Mouse (Mus musculus) ES-E14 (cell line): ENCODE data around the gene Asb8. TPM values are rescaled to one million over a fixed set of nuclear protein-coding genes. Genes with fewer than 3 reads are reported as not detected.

Experiments used
- DNase-seq: peaks from one replicate; pipeline ENCODE4 v3.0.0-alpha.2; 2013; ENCODE audit warnings: low read depth, low spot score
- H3K27ac ChIP-seq: 2 replicates; pipeline ENCODE4 v1.5.1; 2012; ENCODE audit warnings: low read depth, mild to moderate bottlenecking, low read length, moderate library complexity, mixed read lengths; ENCODE audit not compliant: poor library complexity, insufficient read depth, severe bottlenecking
- H3K36me3 ChIP-seq: 2 replicates; pipeline ENCODE4 v1.6.1; 2012; ENCODE audit warnings: mild to moderate bottlenecking, low read length, moderate library complexity, mixed read lengths; ENCODE audit not compliant: control insufficient read depth, poor library complexity, insufficient read depth, severe bottlenecking
- H3K4me1 ChIP-seq, 2 experiments: fragments of 150-350 bp in 1 of 2; sonication (generic) in 1 of 2; 2 replicates each; pipeline ENCODE4 v1.6.1; 2012; ENCODE audit warnings: low read length in 2 of 2, mild to moderate bottlenecking in 1 of 2, mixed read lengths in 1 of 2; ENCODE audit not compliant: control insufficient read depth in 2 of 2, insufficient read depth in 2 of 2, poor library complexity in 1 of 2
- H3K4me3 ChIP-seq, 2 experiments: fragments of 150-350 bp in 1 of 2; sonication (generic) in 1 of 2; 2 replicates each; pipeline ENCODE4 v1.5.1; 2012; ENCODE audit warnings: low read length in 2 of 2, low read depth in 1 of 2, mild to moderate bottlenecking in 1 of 2, mixed read lengths in 1 of 2; ENCODE audit not compliant: insufficient read depth in 1 of 2, poor library complexity in 1 of 2, severe bottlenecking in 1 of 2
- H3K9ac ChIP-seq: 2 replicates; pipeline ENCODE4 v1.6.1; 2012; ENCODE audit warnings: low read depth, mild to moderate bottlenecking, low read length, mixed read lengths; ENCODE audit not compliant: poor library complexity, insufficient read depth, severe bottlenecking
- H3K9me3 ChIP-seq: fragments of 150-350 bp; sonication (generic); 2 replicates; pipeline ENCODE4 v1.6.1; 2012; ENCODE audit warnings: low read depth, mild to moderate bottlenecking, low read length; ENCODE audit not compliant: control insufficient read depth, insufficient read depth
- CHD2 ChIP-seq: IDR thresholded peaks from 2 replicates; pipeline ENCODE4 v1.6.1; 2014; ENCODE audit warnings: mild to moderate bottlenecking, low read depth, low read length, inconsistent platforms
- HCFC1 ChIP-seq: IDR thresholded peaks from 2 replicates; pipeline ENCODE4 v1.6.1; 2012; ENCODE audit warnings: low read length, inconsistent platforms, borderline replicate concordance; ENCODE audit not compliant: insufficient read depth
- MAFK ChIP-seq: IDR thresholded peaks from 2 replicates; pipeline ENCODE4 v1.6.1; 2014; ENCODE audit warnings: mild to moderate bottlenecking, low read depth, low read length, inconsistent platforms; ENCODE audit not compliant: insufficient read depth
- ZC3H11A ChIP-seq: IDR thresholded peaks from 2 replicates; pipeline ENCODE4 v1.6.1; 2012; ENCODE audit warnings: low read depth, mild to moderate bottlenecking, inconsistent platforms, low read length, borderline replicate concordance
- ZNF384 ChIP-seq: IDR thresholded peaks from 2 replicates; pipeline ENCODE4 v1.6.1; 2012; ENCODE audit warnings: low read depth, low read length, inconsistent platforms
- in situ Hi-C, 2 experiments: fragments of 600-800 bp; cut with MboI; formaldehyde crosslinking; loops; one replicate each; pipeline ENCODE4 v1.15.1; 2025; ENCODE audit warnings: low sequenced_read_pairs in 2 of 2, inconsistent platforms in 1 of 2; ENCODE audit not compliant: unreplicated experiment in 2 of 2
- total RNA-seq: library from RNA; depleted of rRNA; stranded (reverse); fragments of 300-350 nt; gene quantifications from 2 replicates; pipeline ENCODE4 v1.2.3, GENCODE M21; 2012

The Asb8 gene
- total RNA-seq, 1 experiment: 12.5 TPM

- in situ Hi-C loops: no loop called here
- peaks cover 0 to 8% of the 10 kb centered on the region in 2 experiments; a peak in 2 of 4 replicates for H3K4me1 ChIP-seq
- H3K27ac ChIP-seq: no peak overlapping the region
- TF ChIP-seq MAFK: no peak
- no peak for TF ChIP-seq HCFC1
- no peak for TF ChIP-seq CHD2
- TF ChIP-seq ZNF384: no peak
- no peak for TF ChIP-seq ZC3H11A
- H3K9ac ChIP-seq: no peak overlapping the region
- H3K9me3 ChIP-seq: no peaks in the 10 kb centered on the region
- no peaks in the 10 kb centered on the region for H3K36me3 ChIP-seq
- no peak overlapping the region for H3K4me3 ChIP-seq
- DNase-seq: no peak
These were observed 4.2 kb downstream of the Asb8 start for GRCm38 (mm10) chr15:98161026-98161805.

GRCm38 (mm10) chr15:98157253-98157652 lies 8.2 kb downstream of the Asb8 start:
- no peaks in the 10 kb centered on the region for H3K9me3 ChIP-seq
- TF ChIP-seq HCFC1 (no peak), MAFK (no peak), ZC3H11A (no peak), CHD2 (no peak), ZNF384 (no peak)
- no peak overlapping the region for H3K9ac ChIP-seq
- in situ Hi-C loops: no loop called here
- H3K4me1 ChIP-seq: peaks cover 0 to 12% of the 10 kb centered on the region in 2 experiments; a peak in 2 of 4 replicates
- no peak overlapping the region for H3K27ac ChIP-seq
- H3K36me3 ChIP-seq: no peaks in the 10 kb centered on the region
- DNase-seq: no peak
- H3K4me3 ChIP-seq: no peak overlapping the region

- Histone ChIP-seq H3K27ac (peak overlapping the region; percentile 75), H3K9ac (peak overlapping the region; percentile 50; the same call in 1 of the 2 replicates), H3K36me3 (no peaks in the 10 kb centered on the region), H3K4me1 (peaks cover 0 to 7% of the 10 kb centered on the region in 2 experiments; a peak in 2 of 4 replicates), H3K9me3 (no peaks in the 10 kb centered on the region), H3K4me3 (no peak overlapping the region)
- no peak for DNase-seq
- TF ChIP-seq CHD2: no peak
- no peak for TF ChIP-seq ZC3H11A
- TF ChIP-seq ZNF384: peak; percentile 72
- TF ChIP-seq MAFK: no peak
- in situ Hi-C loops: no loop called here
These were observed 9.5 kb downstream of the Asb8 start for GRCm38 (mm10) chr15:98155944-98156343.

GRCm38 (mm10) chr15:98155272-98155671 lies 10.2 kb downstream of the Asb8 start:
- Histone ChIP-seq H3K9me3 (no peaks in the 10 kb centered on the region), H3K36me3 (no peaks in the 10 kb centered on the region), H3K4me1 (peaks cover 0 to 4% of the 10 kb centered on the region in 2 experiments; a peak in 1 of 4 replicates), H3K4me3 (no peak overlapping the region), H3K27ac (peak overlapping the region; percentile 49; the same call in 1 of the 2 replicates), H3K9ac (no peak overlapping the region)
- TF ChIP-seq ZNF384 (no peak), CHD2 (no peak), HCFC1 (no peak), MAFK (no peak), ZC3H11A (no peak)
- in situ Hi-C loops: no loop called here
- DNase-seq: no peak
